Mouse (Mus musculus) neural tube, embryonic 15.5 days (tissue): ENCODE data around the gene Mrps6. TPM values are rescaled to one million over a fixed set of nuclear protein-coding genes. Genes with fewer than 3 reads are reported as not detected.

Experiments used
- ATAC-seq: fragments of 200-750 bp; cut with Nextera tagmentation; 2 replicates; pipeline ENCODE4 v1.8.0; 2017; ENCODE audit warnings: mild to moderate bottlenecking, moderate TSS enrichment, moderate library complexity; ENCODE audit not compliant: low FRiP score
- H3K27ac ChIP-seq: fragments of 300-500 bp; sonication (generic); replicated peaks from 2 replicates; pipeline ENCODE4 v1.5.1; 2015; ENCODE audit warnings: mild to moderate bottlenecking, inconsistent platforms
- H3K27me3 ChIP-seq: fragments of 300-500 bp; sonication (generic); replicated peaks from 2 replicates; pipeline ENCODE4 v1.6.1; 2015; ENCODE audit warnings: inconsistent platforms
- H3K36me3 ChIP-seq: fragments of 300-500 bp; sonication (generic); 2 replicates; pipeline ENCODE4 v1.6.1; 2015; ENCODE audit warnings: inconsistent platforms
- H3K4me1 ChIP-seq: fragments of 300-500 bp; sonication (generic); 2 replicates; pipeline ENCODE4 v1.6.1; 2015; ENCODE audit warnings: inconsistent platforms
- H3K4me2 ChIP-seq: fragments of 300-500 bp; sonication (generic); 2 replicates; pipeline ENCODE4 v1.6.1; 2015; ENCODE audit warnings: inconsistent platforms, mild to moderate bottlenecking, moderate library complexity
- H3K4me3 ChIP-seq: fragments of 300-500 bp; sonication (generic); replicated peaks from 2 replicates; pipeline ENCODE4 v1.5.1; 2015; ENCODE audit warnings: mild to moderate bottlenecking, inconsistent platforms
- H3K9ac ChIP-seq: fragments of 300-500 bp; sonication (generic); replicated peaks from 2 replicates; pipeline ENCODE4 v1.6.1; 2015; ENCODE audit warnings: mild to moderate bottlenecking, inconsistent platforms
- H3K9me3 ChIP-seq: fragments of 300-500 bp; sonication (generic); replicated peaks from 2 replicates; pipeline ENCODE4 v1.6.1; 2016; ENCODE audit warnings: inconsistent platforms
- WGBS: fragments of 180-500 bp; shearing (Covaris S2); methylation state at CpG from one replicate; pipeline ENCODE4 v1.1.7; 2015; ENCODE audit warnings: mixed read lengths; 5-methylcytosine and 5-hydroxymethylcytosine counted together
- polyA plus RNA-seq: library from polyadenylated mRNA; unstranded; fragments of >200 nt; fragmentation: Nextera tagmentation; extraction: Ambion mirVana; gene quantifications from 2 replicates; pipeline ENCODE4 v1.2.1, GENCODE M21; 2015

The Mrps6 gene
- polyA plus RNA-seq, 1 experiment from 2014 or later, result 180 TPM

DNA sequence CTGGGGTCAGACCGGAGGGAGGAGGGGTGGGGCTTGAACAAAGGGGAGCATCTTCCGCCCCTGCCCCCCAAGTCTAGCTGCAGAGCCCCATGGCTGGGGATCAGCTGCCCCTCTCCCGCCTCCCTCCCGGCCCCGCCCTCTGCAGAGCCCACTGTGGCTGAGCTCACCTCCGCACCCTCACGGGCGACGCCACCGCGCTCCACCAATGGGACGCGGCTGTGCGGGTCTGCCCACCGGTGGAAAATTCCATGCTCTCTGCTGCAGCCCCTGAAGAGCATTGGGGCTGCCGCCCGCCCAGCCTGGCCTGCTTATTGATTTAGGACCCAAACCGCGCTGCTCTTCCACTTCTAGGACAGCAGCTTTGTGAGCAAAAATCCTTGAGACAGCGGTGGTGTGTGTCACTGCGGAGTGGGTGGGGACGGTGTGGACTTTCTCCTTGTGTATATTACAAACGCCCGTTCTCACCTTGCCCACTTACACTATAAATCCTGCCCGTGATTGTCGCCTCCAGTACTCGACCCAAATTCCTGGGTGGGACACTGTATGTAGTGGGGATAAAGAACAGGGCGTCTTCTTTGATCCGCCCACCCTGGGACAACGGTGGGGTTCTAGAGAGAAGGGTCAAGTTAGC lies 100.5 kb downstream of the Mrps6 start:
- Histone ChIP-seq H3K4me1 (peaks cover 18% of the 10 kb centered on the region), H3K9ac (peak overlapping the region; percentile 56), H3K27me3 (no peaks in the 10 kb centered on the region), H3K9me3 (no peaks in the 10 kb centered on the region), H3K27ac (peak overlapping the region; percentile 87), H3K4me2 (peak overlapping the region; percentile 84), H3K36me3 (no peaks in the 10 kb centered on the region), H3K4me3 (peak overlapping the region; percentile 48)
- ATAC-seq, result peak; percentile 98
- 4% methylated on average over 26 of the region's 30 CpGs for WGBS

DNA sequence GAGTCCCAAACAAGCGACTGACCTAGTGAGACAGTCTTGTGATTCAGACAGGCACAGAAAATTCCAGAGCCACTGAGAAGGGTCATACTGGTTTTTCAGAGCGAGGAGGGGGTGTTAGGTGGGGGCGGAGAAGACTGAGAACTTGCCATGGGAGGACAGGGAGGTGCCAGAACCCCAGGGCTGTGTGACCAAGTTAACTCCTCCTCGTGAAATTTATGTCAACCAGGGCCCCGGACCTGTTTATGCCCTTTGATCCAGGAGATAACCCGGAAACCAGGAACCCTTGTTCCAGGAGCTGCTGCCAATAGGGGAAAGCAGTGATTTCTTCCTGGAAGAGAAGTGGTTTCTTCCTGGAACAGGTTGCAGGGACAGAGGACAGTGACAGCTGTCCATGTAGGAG lies 101.0 kb downstream of the Mrps6 start:
- Histone ChIP-seq H3K9ac (peak overlapping the region; percentile 56), H3K4me2 (peak overlapping the region; percentile 84), H3K4me1 (peaks cover 18% of the 10 kb centered on the region), H3K27me3 (no peaks in the 10 kb centered on the region), H3K9me3 (no peaks in the 10 kb centered on the region), H3K36me3 (no peaks in the 10 kb centered on the region), H3K4me3 (peak overlapping the region; percentile 48), H3K27ac (peak overlapping the region; percentile 87)
- ATAC-seq, result 0 out of 2 replicates have a peak, but pooled peaks have one; percentile 6
- 55% methylated on average over 6 of the region's 6 CpGs for WGBS

Other genes starting within 250 kb of the Mrps6 start
- 0.55 and 0.60 TPM in 2 replicates for gene Gm49711, start within 50 bp of the Mrps6 start, polyA plus RNA-seq
- 12.7 and 15.6 TPM in 2 replicates for gene Slc5a3, start 52 bp downstream of the Mrps6 start, polyA plus RNA-seq
- 0.14 and 0.29 TPM in 2 replicates for gene Kcne2, start 234.1 kb downstream of the Mrps6 start, polyA plus RNA-seq
- gene Smim11, start 243.0 kb downstream of the Mrps6 start, polyA plus RNA-seq, result 64.4 and 69.1 TPM in 2 replicates